Mouse (Mus musculus) cortical plate, adult 2 months (tissue): ENCODE data around the gene Speg. TPM values are rescaled to one million over a fixed set of nuclear protein-coding genes. Genes with fewer than 3 reads are reported as not detected.

ENCODE experiments used
- H3K27ac ChIP-seq: fragments of 200-500 bp; 2 replicates; pipeline ENCODE4 v1.5.1; 2012; ENCODE audit warnings: low read length, control low read depth, inconsistent platforms; ENCODE audit not compliant: insufficient read depth
- H3K4me1 ChIP-seq: fragments of 200-500 bp; 2 replicates; pipeline ENCODE4 v1.6.1; 2011; ENCODE audit warnings: low read length; ENCODE audit not compliant: control insufficient read depth, insufficient read depth
- H3K4me3 ChIP-seq: fragments of 200-500 bp; 2 replicates; pipeline ENCODE4 v1.5.1; 2011; ENCODE audit warnings: mild to moderate bottlenecking, low read length, control low read depth; ENCODE audit not compliant: insufficient read depth
- CTCF ChIP-seq: fragments of 200-500 bp; IDR thresholded peaks from 2 replicates; pipeline ENCODE4 v1.5.1; 2011; ENCODE audit warnings: mild to moderate bottlenecking, control low read depth, low read length; ENCODE audit not compliant: insufficient read depth; ENCODE audit errors: extremely low read depth
- POLR2A ChIP-seq: fragments of 200-500 bp; IDR thresholded peaks from 2 replicates; pipeline ENCODE4 v1.6.1; 2011; ENCODE audit warnings: mild to moderate bottlenecking, low read length, control low read depth; ENCODE audit not compliant: insufficient read depth; ENCODE audit errors: extremely low read depth
- polyA plus RNA-seq: library from polyadenylated mRNA; depleted of rRNA; stranded (reverse); fragments of >200 nt; gene quantifications from 2 replicates; pipeline ENCODE4 v1.2.3, GENCODE M21; 2012

Speg gene
- polyA plus RNA-seq, 1 experiment: 164 TPM

- H3K27ac ChIP-seq: no peak overlapping the region
- H3K4me3 ChIP-seq: no peak overlapping the region
- TF ChIP-seq POLR2A (no peak), CTCF (no peak)
- H3K4me1 ChIP-seq: no peaks in the 10 kb centered on the region
These were observed 33.1 kb downstream of the Speg start for GRCm38 (mm10) chr1:75408210-75408609.

GRCm38 (mm10) chr1:75409950-75410349 is 34.9 kb downstream of the Speg start:
- no peak for TF ChIP-seq CTCF
- H3K4me3 ChIP-seq: no peak overlapping the region
- no peaks in the 10 kb centered on the region for H3K4me1 ChIP-seq
- no peak overlapping the region for H3K27ac ChIP-seq

GRCm38 (mm10) chr1:75412196-75412595 is 37.1 kb downstream of the Speg start:
- H3K4me3 ChIP-seq: no peak overlapping the region
- H3K27ac ChIP-seq: no peak overlapping the region

GRCm38 (mm10) chr1:75413749-75414148 is 38.7 kb downstream of the Speg start:
- Histone ChIP-seq H3K4me1 (no peaks in the 10 kb centered on the region), H3K27ac (no peak overlapping the region), H3K4me3 (no peak overlapping the region)
- TF ChIP-seq CTCF (peak; percentile 57), POLR2A (no peak)

More at GRCm38 (mm10) chr1:75412196-75412595, 37.1 kb downstream of the Speg start:
- no peaks in the 10 kb centered on the region for H3K4me1 ChIP-seq
- TF ChIP-seq POLR2A (no peak), CTCF (no peak)

GRCm38 (mm10) chr1:75421794-75422193 is 46.7 kb downstream of the Speg start:
- TF ChIP-seq POLR2A (no peak), CTCF (no peak)
- Histone ChIP-seq H3K4me1 (no peaks in the 10 kb centered on the region), H3K27ac (no peak overlapping the region), H3K4me3 (no peak overlapping the region)

- no peaks in the 10 kb centered on the region for H3K4me1 ChIP-seq
- H3K4me3 ChIP-seq: no peak overlapping the region
- no peak overlapping the region for H3K27ac ChIP-seq
- TF ChIP-seq POLR2A (no peak), CTCF (no peak)
These were observed 47.2 kb downstream of the Speg start for GRCm38 (mm10) chr1:75422216-75422822.

GRCm38 (mm10) chr1:75422823-75423471 is 47.9 kb downstream of the Speg start:
- no peak overlapping the region for H3K27ac ChIP-seq
- no peak for TF ChIP-seq POLR2A
- no peak for TF ChIP-seq CTCF

GRCm38 (mm10) chr1:75423780-75424390 is 48.8 kb downstream of the Speg start:
- Histone ChIP-seq H3K4me3 (no peak overlapping the region), H3K4me1 (no peaks in the 10 kb centered on the region), H3K27ac (no peak overlapping the region)
- TF ChIP-seq CTCF (no peak), POLR2A (no peak)

More at GRCm38 (mm10) chr1:75422823-75423471, 47.9 kb downstream of the Speg start:
- Histone ChIP-seq H3K4me3 (no peak overlapping the region), H3K4me1 (no peaks in the 10 kb centered on the region)

- Histone ChIP-seq H3K27ac (no peak overlapping the region), H3K4me3 (no peak overlapping the region), H3K4me1 (no peaks in the 10 kb centered on the region)
- TF ChIP-seq POLR2A: no peak
- peak; percentile 62 for TF ChIP-seq CTCF
These were observed 50.8 kb downstream of the Speg start for GRCm38 (mm10) chr1:75425796-75426471.
